Mouse (Mus musculus): ENCODE results near the gene Slc16a10. TPM values are rescaled to one million over a fixed set of nuclear protein-coding genes. Genes with fewer than 3 reads are reported as not detected.
"Not testable (repeated sequence)": the region's sequence is repeated elsewhere in the genome, so short reads cannot be mapped to it uniquely, and the experiment has no call there.

Slc16a10 gene
- polyA plus RNA-seq, 1 experiment: 57.2 TPM

DNA sequence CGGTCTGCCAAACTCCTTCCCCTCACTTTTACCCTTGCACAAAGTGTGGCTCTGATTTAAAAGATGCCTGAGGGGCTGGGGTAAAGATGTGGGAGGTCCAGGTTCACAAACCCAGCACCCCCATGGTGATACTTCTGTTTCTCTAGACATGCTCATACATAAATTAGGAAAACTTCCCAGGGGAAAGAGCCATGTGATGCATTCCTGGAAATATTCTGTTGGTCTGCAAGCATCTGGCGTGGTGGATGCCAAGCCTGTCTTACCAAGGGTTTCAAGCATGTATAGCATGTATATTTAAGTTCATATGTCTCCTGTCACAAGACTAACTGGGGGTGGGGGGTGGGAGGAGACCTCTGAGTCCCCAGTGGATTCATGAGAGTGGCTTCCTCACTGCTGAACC is 121.7 kb downstream of the Slc16a10 start:
- TF ChIP-seq POLR2A (IDR thresholded peaks at IDR 0.05; ENCODE audit: low read depth, low read length) (no peak), CTCF (conservative IDR thresholded peaks at IDR 0.05; ENCODE audit: insufficient read depth, insufficient read length, low read depth, low read length) (no peak)
- Histone ChIP-seq H3K4me1 (ENCODE audit: control insufficient read depth, insufficient read depth, low read length) (peaks cover 25% of the 10 kb centered on the region), H3K27me3 (replicated peaks; ENCODE audit: control insufficient read depth, insufficient read depth, low read length) (no peaks in the 10 kb centered on the region), H3K36me3 (ENCODE audit: control insufficient read depth, insufficient read depth, low read length) (no peaks in the 10 kb centered on the region), H3K4me3 (ENCODE audit: insufficient read depth, low read depth, low read length) (no peak overlapping the region), H3K27ac (ENCODE audit: insufficient read depth, low read depth, low read length) (peak overlapping the region; percentile 55)
- WGBS: 54% methylated on average over 2 of the region's 2 CpGs
- peak; percentile 57 for DNase-seq

- Histone ChIP-seq H3K4me1 (ENCODE audit: control insufficient read depth, insufficient read depth, low read length) (peaks cover 25% of the 10 kb centered on the region), H3K27me3 (replicated peaks; ENCODE audit: control insufficient read depth, insufficient read depth, low read length) (no peaks in the 10 kb centered on the region), H3K4me3 (ENCODE audit: insufficient read depth, low read depth, low read length) (no peak overlapping the region), H3K27ac (ENCODE audit: insufficient read depth, low read depth, low read length) (peak overlapping the region; percentile 71), H3K36me3 (ENCODE audit: control insufficient read depth, insufficient read depth, low read length) (no peaks in the 10 kb centered on the region)
- TF ChIP-seq CTCF (conservative IDR thresholded peaks at IDR 0.05; ENCODE audit: insufficient read depth, insufficient read length, low read depth, low read length): no peak
- TF ChIP-seq POLR2A (IDR thresholded peaks at IDR 0.05; ENCODE audit: low read depth, low read length): no peak
- no peak for DNase-seq
- WGBS: 38% methylated on average over 3 of the region's 3 CpGs
Observed at GRCm38 (mm10) chr10:40019492-40019891, 122.6 kb downstream of the Slc16a10 start.

DNA sequence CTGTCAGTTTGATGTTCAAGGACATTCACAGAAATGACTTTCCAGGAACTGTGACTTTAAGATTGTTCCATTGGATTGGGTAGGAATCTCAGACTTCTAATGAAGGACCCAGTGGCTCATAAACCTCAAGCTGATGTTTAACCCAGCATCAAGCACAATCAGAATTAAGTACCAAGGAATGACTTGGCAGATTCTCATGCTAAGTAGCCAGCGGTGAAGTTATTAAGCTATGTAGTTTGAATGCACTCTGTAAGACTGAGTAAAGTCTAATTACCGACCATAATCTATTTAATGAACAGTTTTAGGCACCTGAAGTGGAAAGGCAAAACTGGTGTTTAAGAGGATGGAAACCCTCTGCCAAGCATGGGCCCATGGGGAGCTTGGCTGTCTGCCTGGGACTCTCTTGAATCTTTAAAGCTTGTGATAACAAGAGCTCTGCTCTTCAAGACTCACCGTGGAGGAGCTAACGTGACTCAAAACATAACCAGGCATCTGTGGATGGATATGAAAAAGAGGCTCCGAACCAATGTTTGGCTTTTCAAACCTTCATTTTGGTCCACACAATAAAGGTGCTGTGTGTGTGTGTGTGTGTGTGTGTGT is 123.7 kb downstream of the Slc16a10 start:
- H3K27me3 ChIP-seq (replicated peaks; ENCODE audit: control insufficient read depth, insufficient read depth, low read length): no peaks in the 10 kb centered on the region
- no peaks in the 10 kb centered on the region for H3K36me3 ChIP-seq (ENCODE audit: control insufficient read depth, insufficient read depth, low read length)
- TF ChIP-seq POLR2A (IDR thresholded peaks at IDR 0.05; ENCODE audit: low read depth, low read length): no peak
- TF ChIP-seq CTCF (conservative IDR thresholded peaks at IDR 0.05; ENCODE audit: insufficient read depth, insufficient read length, low read depth, low read length): no peak
- WGBS: 43% methylated on average over 5 of the region's 5 CpGs
- peak overlapping the region; percentile 76 for H3K27ac ChIP-seq (ENCODE audit: insufficient read depth, low read depth, low read length)
- peak; percentile 78 for DNase-seq
- H3K4me1 ChIP-seq (ENCODE audit: control insufficient read depth, insufficient read depth, low read length): peaks cover 25% of the 10 kb centered on the region
- no peak overlapping the region for H3K4me3 ChIP-seq (ENCODE audit: insufficient read depth, low read depth, low read length)

DNA sequence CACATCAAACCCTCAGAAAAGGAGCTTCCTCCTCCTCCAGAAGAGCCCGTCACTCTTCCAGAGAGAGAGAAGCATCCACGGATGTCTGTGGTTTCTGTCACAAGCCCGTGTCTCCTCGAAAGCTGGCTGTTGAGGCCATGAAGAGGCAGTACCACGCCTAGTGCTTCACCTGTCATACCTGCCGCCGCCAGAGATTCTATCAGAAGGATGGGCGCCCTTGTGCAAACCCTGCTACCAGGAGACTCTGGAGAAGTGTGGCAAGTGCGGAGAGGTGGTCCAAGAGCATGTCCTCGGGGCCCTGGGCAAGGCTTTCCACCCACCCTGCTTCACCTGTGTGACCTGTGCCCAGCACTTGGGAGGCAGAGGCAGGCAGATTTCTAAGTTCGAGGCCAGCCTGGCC is 132.5 kb downstream of the Slc16a10 start:
- TF ChIP-seq POLR2A (IDR thresholded peaks at IDR 0.05; ENCODE audit: low read depth, low read length) (no peak), CTCF (conservative IDR thresholded peaks at IDR 0.05; ENCODE audit: insufficient read depth, insufficient read length, low read depth, low read length) (no peak)
- Histone ChIP-seq H3K4me1 (ENCODE audit: control insufficient read depth, insufficient read depth, low read length) (0 out of 2 replicates have a peak, but pooled peaks cover 2% of the 10 kb centered on the region), H3K27ac (ENCODE audit: insufficient read depth, low read depth, low read length) (no peak overlapping the region), H3K36me3 (ENCODE audit: control insufficient read depth, insufficient read depth, low read length) (no peaks in the 10 kb centered on the region; the same call in 1 of the 2 replicates), H3K27me3 (replicated peaks; ENCODE audit: control insufficient read depth, insufficient read depth, low read length) (no peaks in the 10 kb centered on the region), H3K4me3 (ENCODE audit: insufficient read depth, low read depth, low read length) (no peak overlapping the region)
- 88% methylated on average over 11 of the region's 11 CpGs for WGBS
- DNase-seq: no peak

DNA sequence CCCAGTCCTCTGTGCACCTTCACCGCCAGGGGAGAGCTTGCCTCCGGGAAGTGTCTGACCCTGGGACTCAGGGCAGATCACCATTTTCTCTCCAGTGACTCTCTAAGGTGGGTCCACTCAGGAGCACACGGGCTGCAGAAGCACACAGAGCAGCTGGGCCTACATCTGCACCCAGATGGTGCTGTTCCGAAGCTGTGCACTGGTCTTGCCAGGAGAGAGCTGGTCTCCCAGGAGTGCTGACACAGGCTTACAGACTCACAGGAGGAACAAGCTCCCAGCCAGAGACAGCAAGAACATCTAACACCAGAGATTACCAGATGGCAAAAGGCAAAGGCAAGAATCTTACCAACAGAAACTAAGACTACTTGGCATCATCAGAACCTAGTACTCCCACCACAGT is 133.2 kb downstream of the Slc16a10 start:
- not testable (repeated sequence) for H3K27ac ChIP-seq (ENCODE audit: insufficient read depth, low read depth, low read length); H3K4me1 ChIP-seq (ENCODE audit: control insufficient read depth, insufficient read depth, low read length); H3K36me3 ChIP-seq (ENCODE audit: control insufficient read depth, insufficient read depth, low read length); H3K27me3 ChIP-seq (replicated peaks; ENCODE audit: control insufficient read depth, insufficient read depth, low read length); H3K4me3 ChIP-seq (ENCODE audit: insufficient read depth, low read depth, low read length)
- WGBS: 54% methylated on average over 4 of the region's 4 CpGs
- peak; percentile 39 for DNase-seq

DNA sequence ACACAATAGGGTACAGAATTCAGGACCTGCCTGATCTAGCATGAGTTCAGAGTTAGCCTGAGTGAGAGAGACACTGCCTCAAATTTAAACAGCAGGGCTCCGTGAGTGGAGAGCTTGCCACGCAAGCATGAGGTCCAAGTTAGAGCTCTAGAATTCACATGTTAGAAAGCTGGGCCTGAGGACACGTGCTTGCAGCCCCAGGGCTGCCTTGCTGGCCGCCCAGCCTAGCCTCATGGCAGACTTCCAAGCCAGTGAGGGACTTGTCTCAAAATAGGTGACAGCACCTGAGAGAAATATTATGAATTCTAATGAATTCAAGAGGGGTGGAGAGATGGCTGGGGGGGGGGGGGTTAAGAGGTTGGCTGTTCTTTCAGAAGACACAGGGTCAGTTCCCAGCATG is 134.1 kb downstream of the Slc16a10 start:
- H3K27ac ChIP-seq (ENCODE audit: insufficient read depth, low read depth, low read length): no peak overlapping the region
- H3K4me1 ChIP-seq (ENCODE audit: control insufficient read depth, insufficient read depth, low read length): 0 out of 2 replicates have a peak, but pooled peaks cover 2% of the 10 kb centered on the region
- no peak for TF ChIP-seq CTCF (conservative IDR thresholded peaks at IDR 0.05; ENCODE audit: insufficient read depth, insufficient read length, low read depth, low read length)
- no peak for TF ChIP-seq POLR2A (IDR thresholded peaks at IDR 0.05; ENCODE audit: low read depth, low read length)
- peak; percentile 72 for DNase-seq
- WGBS: 48% methylated on average over 4 of the region's 4 CpGs
- peaks cover 1% of the 10 kb centered on the region; the same call in 1 of the 2 replicates for H3K36me3 ChIP-seq (ENCODE audit: control insufficient read depth, insufficient read depth, low read length)
- H3K27me3 ChIP-seq (replicated peaks; ENCODE audit: control insufficient read depth, insufficient read depth, low read length): no peaks in the 10 kb centered on the region
- H3K4me3 ChIP-seq (ENCODE audit: insufficient read depth, low read depth, low read length): no peak overlapping the region

- 0 out of 2 replicates have a peak, but pooled peaks cover 2% of the 10 kb centered on the region for H3K4me1 ChIP-seq (ENCODE audit: control insufficient read depth, insufficient read depth, low read length)
- H3K36me3 ChIP-seq (ENCODE audit: control insufficient read depth, insufficient read depth, low read length): peaks cover 1% of the 10 kb centered on the region; the same call in 1 of the 2 replicates
- no peak overlapping the region for H3K27ac ChIP-seq (ENCODE audit: insufficient read depth, low read depth, low read length)
- TF ChIP-seq CTCF (conservative IDR thresholded peaks at IDR 0.05; ENCODE audit: insufficient read depth, insufficient read length, low read depth, low read length) (no peak), POLR2A (IDR thresholded peaks at IDR 0.05; ENCODE audit: low read depth, low read length) (no peak)
- no peaks in the 10 kb centered on the region for H3K27me3 ChIP-seq (replicated peaks; ENCODE audit: control insufficient read depth, insufficient read depth, low read length)
- WGBS: 61% methylated on average over 10 of the region's 10 CpGs
- no peak for DNase-seq
- no peak overlapping the region for H3K4me3 ChIP-seq (ENCODE audit: insufficient read depth, low read depth, low read length)
Observed at GRCm38 (mm10) chr10:40006963-40007362, 135.1 kb downstream of the Slc16a10 start.

Data from kidney, adult 2 months (tissue).